Mouse (Mus musculus) erythroblast, embryonic 14.5 days (primary cell): ENCODE data around the gene Sigirr.

Experiments used
- GATA1 ChIP-seq: IDR thresholded peaks from 2 replicates; pipeline ENCODE4 v1.6.1; 2012; ENCODE audit warnings: low read length, inconsistent platforms, mixed read lengths
- TAL1 ChIP-seq: IDR thresholded peaks from 3 replicates; pipeline ENCODE4 v1.6.1; 2012; ENCODE audit warnings: low read length, inconsistent platforms, mixed read lengths

GRCm38 (mm10) chr7:141148639-141149038 is 48.3 kb upstream of the Sigirr start:
- no peak for TF ChIP-seq GATA1
- no peak for TF ChIP-seq TAL1
